Mouse (Mus musculus) gastrocnemius, postnatal 10 days (tissue): ENCODE data around the gene Ifit1. TPM values are rescaled to one million over a fixed set of nuclear protein-coding genes. Genes with fewer than 3 reads are reported as not detected.
"Not testable (repeated sequence)": the region's sequence is repeated elsewhere in the genome, so short reads cannot be mapped to it uniquely, and the experiment has no call there.

Experiments used
- DNase-seq: peaks from one replicate; pipeline ENCODE4 v3.0.0; 2021; ENCODE audit warnings: mixed read lengths
- long read RNA-seq, 2 experiments: library from polyadenylated mRNA; stranded (forward); transcript quantifications; one replicate each; pipeline ENCODE4 v2.0.0; 2021
- total RNA-seq, 2 experiments: library from RNA; stranded (reverse); gene quantifications; 2 replicates each; pipeline ENCODE4 v1.2.3; 2021

The Ifit1 gene
- under 1 TPM; 0.09 to 0.12 TPM for total RNA-seq
- long read RNA-seq, experiment 1 = 0 reads
- long read RNA-seq, experiment 2 = 0 reads

GRCm38 (mm10) chr19:34640623-34641022 lies at the start of gene Ifit1, which contains the start of gene Ifit1bl2:
Ifit1 (plus strand) TSS chr19:34640871.
Ifit1bl2 (minus strand) TSS chr19:34640743.
- DNase-seq = no peak

GRCm38 (mm10) chr19:34593456-34593855 lies 47.2 kb upstream of the Ifit1 start:
- no peak for DNase-seq

GRCm38 (mm10) chr19:34594523-34594922 lies 46.1 kb upstream of the Ifit1 start:
- not testable (repeated sequence) for DNase-seq

- DNase-seq = no peak
Observed at GRCm38 (mm10) chr19:34596811-34597210, 43.9 kb upstream of the Ifit1 start.

- peak; percentile 18 for DNase-seq
Observed at GRCm38 (mm10) chr19:34598341-34598740, 42.3 kb upstream of the Ifit1 start.

GRCm38 (mm10) chr19:34599250-34599649 lies 41.4 kb upstream of the Ifit1 start:
- DNase-seq = not testable (repeated sequence)

- not testable (repeated sequence) for DNase-seq
Observed at GRCm38 (mm10) chr19:34601888-34602287, 38.8 kb upstream of the Ifit1 start, which contains the start of gene Ifit1bl1. Ifit1bl1 (minus strand) TSS chr19:34601956.

- DNase-seq = no peak
Observed at GRCm38 (mm10) chr19:34605472-34605871, 35.2 kb upstream of the Ifit1 start.

GRCm38 (mm10) chr19:34607237-34608051 lies 33.2 kb upstream of the Ifit1 start, which contains the start of gene Ifit3b:
Ifit3b (plus strand) TSS chr19:34607970.
- DNase-seq = not testable (repeated sequence)

GRCm38 (mm10) chr19:34610118-34610517 lies 30.6 kb upstream of the Ifit1 start:
- DNase-seq = not testable (repeated sequence)

- DNase-seq = not testable (repeated sequence)
Observed at GRCm38 (mm10) chr19:34612243-34613001, 28.2 kb upstream of the Ifit1 start.

GRCm38 (mm10) chr19:34620871-34621270 lies 19.8 kb upstream of the Ifit1 start:
- no peak for DNase-seq

GRCm38 (mm10) chr19:34623781-34624180 lies 16.9 kb upstream of the Ifit1 start:
- no peak for DNase-seq

- no peak for DNase-seq
Observed at GRCm38 (mm10) chr19:34624663-34625062, 16.0 kb upstream of the Ifit1 start.

- DNase-seq = no peak
Observed at GRCm38 (mm10) chr19:34627496-34627895, 13.2 kb upstream of the Ifit1 start.

- no peak for DNase-seq
Observed at GRCm38 (mm10) chr19:34631487-34631886, 9.2 kb upstream of the Ifit1 start.

GRCm38 (mm10) chr19:34633484-34633883 lies 7.2 kb upstream of the Ifit1 start:
- no peak for DNase-seq

- DNase-seq = peak; percentile 60
Observed at GRCm38 (mm10) chr19:34636933-34637557, 3.6 kb upstream of the Ifit1 start.

GRCm38 (mm10) chr19:34642616-34643015 lies 1.9 kb downstream of the Ifit1 start:
- no peak for DNase-seq

GRCm38 (mm10) chr19:34647630-34648029 lies 7.0 kb downstream of the Ifit1 start:
- DNase-seq = not testable (repeated sequence)

- no peak for DNase-seq
Observed at GRCm38 (mm10) chr19:34650276-34650675, 9.6 kb downstream of the Ifit1 start.

- DNase-seq = no peak
Observed at GRCm38 (mm10) chr19:34650997-34651396, 10.3 kb downstream of the Ifit1 start.
